Mouse (Mus musculus): ENCODE data around the gene U2af1. TPM values are rescaled to one million over a fixed set of nuclear protein-coding genes. Genes with fewer than 3 reads are reported as not detected.

The U2af1 gene
- total and polyA plus RNA-seq, 3 experiments, result 104 to 261 (median 130) TPM

DNA sequence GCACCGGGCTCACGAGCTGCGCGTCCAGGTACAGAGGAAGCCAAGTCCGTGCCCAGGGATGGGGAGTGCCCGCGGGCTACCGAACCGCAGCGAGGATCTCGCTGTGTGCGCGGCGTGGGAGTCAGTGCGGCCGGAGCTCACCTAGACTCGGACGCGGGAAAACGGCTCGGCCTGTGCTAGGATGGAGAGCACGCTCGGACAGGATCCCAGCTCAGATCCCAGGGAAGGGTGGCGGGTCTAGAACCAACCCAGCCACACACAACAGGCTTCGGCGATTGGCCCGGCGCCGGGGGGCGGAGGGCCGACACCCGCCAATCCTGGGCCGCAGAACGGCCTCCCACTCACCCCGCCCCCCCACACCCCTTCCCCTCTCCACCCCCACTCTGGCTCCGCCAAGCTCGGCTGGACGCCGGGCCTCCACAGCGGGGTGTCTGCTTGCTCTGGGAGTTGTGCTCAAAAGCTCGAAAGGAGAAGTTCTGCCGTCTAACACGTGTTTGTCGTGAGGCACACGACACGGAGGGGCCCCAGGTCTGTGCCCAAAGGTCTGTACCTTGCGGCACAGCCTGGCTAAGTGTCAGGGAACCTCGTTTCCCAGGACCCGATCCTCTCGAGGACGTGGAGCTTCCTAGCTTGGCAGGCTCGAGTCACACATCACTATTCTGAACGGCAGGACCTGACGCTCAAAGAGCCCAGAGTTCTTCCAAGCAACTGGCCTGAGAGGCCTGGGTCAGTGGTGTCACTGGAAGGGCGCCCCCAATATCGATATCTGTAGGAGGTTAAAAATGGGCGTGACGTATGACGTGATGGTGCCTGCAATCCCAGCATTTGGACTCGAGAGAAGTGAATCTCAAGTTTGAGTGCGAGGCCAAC is 21.5 kb downstream of the U2af1 start, which contains the start of gene Cbs:
Cbs (minus strand) TSS at position 297 of the 870 bp plus-strand sequence.
- Histone ChIP-seq H3K36me3 (replicated peaks) (no peaks in the 10 kb centered on the region), H3K4me3 (ENCODE audit: low read depth, low read length) (no peak within 1 kb of the TSS), H3K4me1 (ENCODE audit: insufficient read depth, low read depth, low read length) (peaks cover 3% of the 10 kb centered on the region; the same call in 1 of the 2 replicates), H3K9me3 (replicated peaks) (no peaks in the 10 kb centered on the region), H3K27me3 (ENCODE audit: insufficient read depth, low read length) (peaks cover 35% of the 10 kb centered on the region)
- no peak for TF ChIP-seq CTCF (IDR thresholded peaks at IDR 0.05; ENCODE audit: low read depth, low read length)
- TF ChIP-seq GATA2 (IDR thresholded peaks at IDR 0.05; ENCODE audit: borderline replicate concordance, low read depth, low read length), result no peak
- no peak for TF ChIP-seq POLR2AphosphoS5 (IDR thresholded peaks at IDR 0.05; ENCODE audit: insufficient replicate concordance, low read depth, low read length)
- TF ChIP-seq GATA1 (IDR thresholded peaks at IDR 0.05; ENCODE audit: borderline replicate concordance, low read length), result no peak
- no peak for TF ChIP-seq TAL1 (conservative IDR thresholded peaks at IDR 0.05; ENCODE audit: low read depth, low read length)
- DNase-seq (ENCODE audit: low spot score) (no peak), ATAC-seq (ENCODE audit: extremely low read depth, insufficient number of reproducible peaks, low FRiP score, poor library complexity, severe bottlenecking) (no peak)

DNA sequence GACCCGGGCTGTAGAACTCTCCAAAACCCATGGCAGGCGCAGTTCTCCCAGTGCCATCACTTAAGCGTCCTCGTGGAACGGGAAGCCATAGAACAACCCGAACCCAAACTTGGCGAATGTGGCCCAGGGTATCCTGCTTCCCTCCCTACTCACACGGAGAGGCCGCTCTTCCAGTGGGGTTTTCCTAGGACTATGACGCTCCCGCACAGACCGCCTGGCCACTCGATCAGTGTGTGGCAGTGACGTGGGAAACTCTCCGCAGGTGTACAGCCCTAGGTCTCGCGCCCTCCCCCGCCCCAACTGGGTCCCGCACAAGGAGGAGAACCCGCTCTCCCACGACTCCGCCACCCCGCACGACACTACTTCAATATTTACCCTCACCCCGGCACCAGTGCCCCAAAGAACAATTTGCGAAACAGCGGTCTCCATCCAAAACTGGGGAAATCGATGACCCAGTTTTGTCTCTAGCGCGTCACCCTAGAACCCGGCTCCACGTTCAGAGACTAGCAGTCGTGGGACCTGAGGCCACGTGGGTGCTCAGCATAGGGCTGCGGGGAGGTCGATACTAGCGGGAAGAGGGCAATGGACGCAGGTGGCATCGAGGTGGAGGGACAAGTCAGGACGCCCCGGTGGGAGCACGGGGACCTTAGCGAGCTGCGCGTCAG is 22.3 kb downstream of the U2af1 start:
- TF ChIP-seq TAL1 (conservative IDR thresholded peaks at IDR 0.05; ENCODE audit: low read depth, low read length) (no peak), CTCF (IDR thresholded peaks at IDR 0.05; ENCODE audit: low read depth, low read length) (no peak), POLR2AphosphoS5 (IDR thresholded peaks at IDR 0.05; ENCODE audit: insufficient replicate concordance, low read depth, low read length) (no peak), GATA1 (IDR thresholded peaks at IDR 0.05; ENCODE audit: borderline replicate concordance, low read length) (no peak), GATA2 (IDR thresholded peaks at IDR 0.05; ENCODE audit: borderline replicate concordance, low read depth, low read length) (no peak)
- H3K27me3 ChIP-seq (ENCODE audit: insufficient read depth, low read length), result peaks cover 37% of the 10 kb centered on the region
- no peaks in the 10 kb centered on the region for H3K36me3 ChIP-seq (replicated peaks)
- H3K4me1 ChIP-seq (ENCODE audit: insufficient read depth, low read depth, low read length), result peaks cover 3% of the 10 kb centered on the region; the same call in 1 of the 2 replicates
- ATAC-seq (ENCODE audit: extremely low read depth, insufficient number of reproducible peaks, low FRiP score, poor library complexity, severe bottlenecking), result no peak
- DNase-seq (ENCODE audit: low spot score), result no peak
- H3K4me3 ChIP-seq (ENCODE audit: low read depth, low read length), result no peak overlapping the region
- H3K9me3 ChIP-seq (replicated peaks), result no peaks in the 10 kb centered on the region

DNA sequence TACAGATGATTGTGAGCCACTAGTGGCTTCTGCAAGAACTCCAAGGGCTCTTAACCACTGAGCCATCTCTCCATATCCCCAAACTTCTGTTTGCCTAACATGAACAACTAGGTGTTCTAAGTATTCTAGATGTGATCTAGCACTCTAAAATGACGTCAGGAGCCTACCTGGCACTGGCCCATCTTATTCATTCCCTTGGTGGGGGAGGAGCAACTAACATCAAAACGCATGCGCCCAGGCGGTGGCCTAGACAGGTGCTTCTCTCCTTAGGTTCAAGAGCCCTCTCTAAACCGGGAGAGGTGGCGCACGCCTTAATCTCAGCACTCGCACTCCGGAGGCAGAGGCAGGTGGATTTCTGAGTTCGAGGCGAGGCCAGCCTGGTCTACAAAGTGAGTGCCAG is 22.9 kb downstream of the U2af1 start:
- H3K9me3 ChIP-seq (replicated peaks), result no peaks in the 10 kb centered on the region
- H3K4me1 ChIP-seq (ENCODE audit: insufficient read depth, low read depth, low read length), result peaks cover 3% of the 10 kb centered on the region; the same call in 1 of the 2 replicates
- DNase-seq (ENCODE audit: low spot score) (no peak), ATAC-seq (ENCODE audit: extremely low read depth, insufficient number of reproducible peaks, low FRiP score, poor library complexity, severe bottlenecking) (no peak)
- no peaks in the 10 kb centered on the region for H3K36me3 ChIP-seq (replicated peaks)
- peaks cover 42% of the 10 kb centered on the region for H3K27me3 ChIP-seq (ENCODE audit: insufficient read depth, low read length)
- TF ChIP-seq CTCF (IDR thresholded peaks at IDR 0.05; ENCODE audit: low read depth, low read length) (no peak), POLR2AphosphoS5 (IDR thresholded peaks at IDR 0.05; ENCODE audit: insufficient replicate concordance, low read depth, low read length) (no peak), GATA2 (IDR thresholded peaks at IDR 0.05; ENCODE audit: borderline replicate concordance, low read depth, low read length) (no peak)
- no peak overlapping the region for H3K4me3 ChIP-seq (ENCODE audit: low read depth, low read length)

DNA sequence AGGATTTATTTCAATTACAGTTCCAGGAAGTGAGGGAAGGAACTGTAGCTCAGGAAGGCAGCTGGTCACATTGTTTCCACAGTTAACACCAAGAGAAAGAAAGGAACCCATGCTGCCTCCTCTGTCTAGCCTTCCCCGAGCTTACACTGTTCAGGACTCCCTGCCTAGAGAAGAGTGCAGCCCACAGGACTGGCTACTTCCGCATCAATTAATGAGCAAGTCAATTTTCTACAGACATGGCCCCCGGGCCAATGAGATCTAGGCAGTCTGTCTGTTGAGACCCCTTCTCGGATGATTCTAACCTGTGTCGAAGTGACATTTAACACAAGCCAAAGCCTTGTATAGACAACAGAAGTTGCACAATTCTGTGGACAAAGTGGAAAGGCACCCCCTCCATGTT is 23.8 kb downstream of the U2af1 start:
- no peaks in the 10 kb centered on the region for H3K36me3 ChIP-seq (replicated peaks)
- ATAC-seq (ENCODE audit: extremely low read depth, insufficient number of reproducible peaks, low FRiP score, poor library complexity, severe bottlenecking) (no peak), DNase-seq (ENCODE audit: low spot score) (no peak)
- peaks cover 42% of the 10 kb centered on the region for H3K27me3 ChIP-seq (ENCODE audit: insufficient read depth, low read length)
- no peak overlapping the region for H3K4me3 ChIP-seq (ENCODE audit: low read depth, low read length)
- no peaks in the 10 kb centered on the region for H3K9me3 ChIP-seq (replicated peaks)
- TF ChIP-seq TAL1 (conservative IDR thresholded peaks at IDR 0.05; ENCODE audit: low read depth, low read length) (no peak), GATA2 (IDR thresholded peaks at IDR 0.05; ENCODE audit: borderline replicate concordance, low read depth, low read length) (no peak), POLR2AphosphoS5 (IDR thresholded peaks at IDR 0.05; ENCODE audit: insufficient replicate concordance, low read depth, low read length) (no peak), CTCF (IDR thresholded peaks at IDR 0.05; ENCODE audit: low read depth, low read length) (no peak), GATA1 (IDR thresholded peaks at IDR 0.05; ENCODE audit: borderline replicate concordance, low read length) (no peak)
- peaks cover 3% of the 10 kb centered on the region; the same call in 1 of the 2 replicates for H3K4me1 ChIP-seq (ENCODE audit: insufficient read depth, low read depth, low read length)

DNA sequence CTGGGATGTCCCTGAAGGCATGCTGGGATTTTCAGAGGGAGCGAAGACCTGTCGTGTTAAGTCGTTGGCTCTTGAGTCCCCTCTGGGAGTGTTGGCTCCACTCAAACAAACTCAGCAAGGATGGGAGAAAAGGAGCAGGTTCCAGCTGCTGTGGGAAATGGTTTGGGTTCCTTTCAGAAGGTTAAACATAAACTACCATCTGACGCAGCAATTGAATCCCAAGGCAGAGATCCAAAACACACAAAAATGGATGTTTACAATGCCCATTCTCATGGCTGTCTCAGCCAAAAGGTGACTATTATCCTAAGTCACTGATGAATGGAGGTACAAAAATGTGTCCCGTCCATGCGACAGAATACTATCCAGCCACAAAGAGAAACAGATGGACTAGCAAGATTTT is 25.7 kb downstream of the U2af1 start:
- Histone ChIP-seq H3K27me3 (ENCODE audit: insufficient read depth, low read length) (peaks cover 38% of the 10 kb centered on the region), H3K9me3 (replicated peaks) (no peaks in the 10 kb centered on the region), H3K36me3 (replicated peaks) (no peaks in the 10 kb centered on the region), H3K4me3 (ENCODE audit: low read depth, low read length) (no peak overlapping the region), H3K4me1 (ENCODE audit: insufficient read depth, low read depth, low read length) (peaks cover 3% of the 10 kb centered on the region; the same call in 1 of the 2 replicates)
- ATAC-seq (ENCODE audit: extremely low read depth, insufficient number of reproducible peaks, low FRiP score, poor library complexity, severe bottlenecking), result no peak
- TF ChIP-seq POLR2AphosphoS5 (IDR thresholded peaks at IDR 0.05; ENCODE audit: insufficient replicate concordance, low read depth, low read length) (no peak), GATA1 (IDR thresholded peaks at IDR 0.05; ENCODE audit: borderline replicate concordance, low read length) (no peak), GATA2 (IDR thresholded peaks at IDR 0.05; ENCODE audit: borderline replicate concordance, low read depth, low read length) (no peak), CTCF (IDR thresholded peaks at IDR 0.05; ENCODE audit: low read depth, low read length) (no peak), TAL1 (conservative IDR thresholded peaks at IDR 0.05; ENCODE audit: low read depth, low read length) (no peak)
- DNase-seq (ENCODE audit: low spot score), result no peak
